ENCODE assay signal across 7 mouse cellular contexts in the genomic region with DNA sequence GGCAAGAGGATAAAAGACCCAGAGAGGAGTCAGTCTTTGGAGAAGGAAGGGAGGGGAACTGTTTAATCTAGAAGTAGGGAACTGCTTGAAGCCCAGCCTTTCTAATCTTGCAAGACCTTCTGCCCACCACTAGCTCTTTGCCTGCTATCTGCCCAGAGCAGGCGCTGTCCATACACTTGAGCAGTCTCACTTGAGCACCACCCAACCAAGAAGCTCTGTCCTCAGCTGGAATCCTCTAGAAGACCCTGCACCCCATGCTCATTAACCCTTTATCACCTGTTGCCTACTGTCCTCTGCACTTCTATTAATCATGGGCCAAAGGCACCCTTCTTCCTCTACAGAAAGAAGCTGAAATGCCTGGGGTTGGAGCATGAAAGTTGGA. TPM values are rescaled to one million over a fixed set of nuclear protein-coding genes. Genes with fewer than 3 reads are reported as not detected.
DNase-seq lines count a peak whose midpoint lies in the region; ATAC-seq and TF ChIP-seq lines count a peak whose summit lies in the region.

No protein-coding gene starts in this region.

- H3K9me3 ChIP-seq in lung, postnatal 0 days (ENCODE audit: low read length), result no peaks in the 10 kb centered on the region
- H3K9me3 ChIP-seq in erythroblast, embryonic 14.5 days (ENCODE audit: control insufficient read depth, low read length), result no peaks in the 10 kb centered on the region
- no peaks in the 10 kb centered on the region for H3K9me3 ChIP-seq in limb, embryonic 13.5 days

- peak overlapping the region; percentile 39; the same call in 1 of the 2 replicates for H3K4me3 ChIP-seq in lung, postnatal 0 days (ENCODE audit: low read depth, low read length)
- H3K4me3 ChIP-seq in erythroblast, embryonic 14.5 days (replicated peaks), result peak overlapping the region; percentile 79
- H3K4me3 ChIP-seq in limb, embryonic 13.5 days, result peak overlapping the region; percentile 51

- peak; percentile 5 for DNase-seq in lung, postnatal 0 days (ENCODE audit: low spot score)
- no peak for DNase-seq in lung, postnatal 4 days
- peak; percentile 27 for DNase-seq in retina, postnatal 1 day
- DNase-seq in adrenal gland, adult 8-10 months, result no peak
- no peak for DNase-seq in adrenal gland, postnatal 14 days

- 50% methylated on average over 1 of the region's 1 CpGs for WGBS in lung, postnatal 0 days
- WGBS in limb, embryonic 13.5 days, result 50% methylated on average over 1 of the region's 1 CpGs

- H3K4me1 ChIP-seq in lung, postnatal 0 days (ENCODE audit: insufficient read depth, low read depth, low read length), result no peaks in the 10 kb centered on the region; the same call in 1 of the 2 replicates
- H3K4me1 ChIP-seq in erythroblast, embryonic 14.5 days (ENCODE audit: control insufficient read depth), result peaks cover 56% of the 10 kb centered on the region
- H3K4me1 ChIP-seq in limb, embryonic 13.5 days, result peaks cover 17% of the 10 kb centered on the region

- H3K9ac ChIP-seq in lung, postnatal 0 days (replicated peaks; ENCODE audit: low read depth), result no peak overlapping the region
- no peak overlapping the region for H3K9ac ChIP-seq in limb, embryonic 13.5 days

- H3K27me3 ChIP-seq in lung, postnatal 0 days (replicated peaks; ENCODE audit: insufficient read depth, low read length), result no peaks in the 10 kb centered on the region
- peaks cover 34% of the 10 kb centered on the region for H3K27me3 ChIP-seq in erythroblast, embryonic 14.5 days (ENCODE audit: control insufficient read depth)
- peaks cover 26% of the 10 kb centered on the region for H3K27me3 ChIP-seq in limb, embryonic 13.5 days

- H3K4me2 ChIP-seq in lung, postnatal 0 days (replicated peaks; ENCODE audit: low read depth, low read length), result peak overlapping the region; percentile 69
- H3K4me2 ChIP-seq in limb, embryonic 13.5 days (replicated peaks), result peak overlapping the region; percentile 90

- no peaks in the 10 kb centered on the region for H3K36me3 ChIP-seq in lung, postnatal 0 days (ENCODE audit: insufficient read depth, low read length)
- H3K36me3 ChIP-seq in erythroblast, embryonic 14.5 days (ENCODE audit: control insufficient read depth), result peaks cover 48% of the 10 kb centered on the region
- H3K36me3 ChIP-seq in limb, embryonic 13.5 days, result no peaks in the 10 kb centered on the region

- H3K27ac ChIP-seq in lung, postnatal 0 days (ENCODE audit: low read length), result no peak overlapping the region
- H3K27ac ChIP-seq in limb, embryonic 13.5 days, result no peak overlapping the region

- TF ChIP-seq EP300 in lung, postnatal 0 days (IDR thresholded peaks at IDR 0.05), result no peak

- peak; percentile 47; the same call in 1 of the 2 replicates for ATAC-seq in lung, postnatal 0 days
- no peak for ATAC-seq in limb, embryonic 13.5 days (ENCODE audit: low FRiP score, low read depth)

- TF ChIP-seq CTCF in lung, postnatal 0 days (IDR thresholded peaks at IDR 0.05), result no peak

RNA-seq across cellular contexts. Expression of a gene that starts 1.6 kb away (rescaled TPM):
- polyA plus RNA-seq in lung, postnatal 0 days (2015; fragmentation: Nextera tagmentation; extraction: Ambion mirVana), result 51.1 and 64.5 TPM in 2 replicates
- 66.5 and 68.8 TPM in 2 replicates for polyA plus RNA-seq in erythroblast, embryonic 14.5 days (2012)
- 16.9 and 18.5 TPM in 2 replicates for polyA plus RNA-seq in limb, embryonic 13.5 days (2015; fragmentation: Nextera tagmentation; extraction: Ambion mirVana)
- total RNA-seq in adrenal gland, adult 8-10 months (2022), result 1 to 10 TPM; 2.2 to 6.2 (median 3.1) TPM
- 31.4 and 46.0 TPM in 2 replicates for total RNA-seq in adrenal gland, postnatal 14 days (2021)

Comparison
In these comparisons a context has a peak if more than half of its experiments do, and no peak if none do; other contexts are left out.
1. DNase-seq: peak in lung, postnatal 0 days (single experiment) and retina, postnatal 1 day (single experiment); none in lung, postnatal 4 days (0 of 2), adrenal gland, adult 8-10 months (single experiment) and adrenal gland, postnatal 14 days (single experiment).
2. Peak in every context shown above with its lines, with median percentiles within 50 percentile points of each other: H3K4me3 ChIP-seq.